Mouse (Mus musculus): Measurements from ENCODE around the gene Sirpb1c. TPM values are rescaled to one million over a fixed set of nuclear protein-coding genes. Genes with fewer than 3 reads are reported as not detected.
"Not testable (repeated sequence)": the region's sequence is repeated elsewhere in the genome, so short reads cannot be mapped to it uniquely, and the experiment has no call there.

The Sirpb1c gene
- 4.2 TPM in 1 of 2 replicates, not detected in the other for total RNA-seq (2017)

DNA sequence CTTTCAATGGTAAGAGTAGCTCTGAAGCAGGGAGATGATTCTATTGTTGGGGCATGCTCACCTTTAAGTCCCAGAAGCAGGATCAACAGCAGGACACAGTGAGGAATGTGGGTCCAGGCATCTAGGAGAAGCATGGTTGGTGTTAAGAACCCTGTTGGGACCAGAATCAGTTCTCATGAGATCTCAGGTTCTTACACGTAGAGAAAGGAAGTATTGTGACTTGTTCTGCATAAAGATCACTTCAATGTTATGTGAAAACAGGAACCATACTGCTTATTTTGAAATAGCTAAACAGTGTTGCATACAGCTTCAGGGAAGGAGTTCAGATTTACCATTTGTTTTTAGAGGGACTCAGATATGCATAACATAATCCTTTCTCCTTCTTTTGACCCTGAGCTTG, at the start of gene Sirpb1c:
TSS of gene Sirpb1c (minus strand) at position 249 of the 400 bp plus-strand sequence.
- peak in 1 of 2 experiments; percentile 56; a peak in 1 of 4 replicates for ATAC-seq (replicated peaks in 1 of 2; ENCODE audit: insufficient read depth in 1 of 2, low FRiP score in 2 of 2, low TSS enrichment in 1 of 2, low read depth in 1 of 2, poor library complexity in 2 of 2, severe bottlenecking in 2 of 2)

- ATAC-seq (replicated peaks in 1 of 2; ENCODE audit: insufficient read depth in 1 of 2, low FRiP score in 2 of 2, low TSS enrichment in 1 of 2, low read depth in 1 of 2, poor library complexity in 2 of 2, severe bottlenecking in 2 of 2): no peak
Observed at GRCm38 (mm10) chr3:15886380-15886779, 38.1 kb upstream of the Sirpb1c start.

DNA sequence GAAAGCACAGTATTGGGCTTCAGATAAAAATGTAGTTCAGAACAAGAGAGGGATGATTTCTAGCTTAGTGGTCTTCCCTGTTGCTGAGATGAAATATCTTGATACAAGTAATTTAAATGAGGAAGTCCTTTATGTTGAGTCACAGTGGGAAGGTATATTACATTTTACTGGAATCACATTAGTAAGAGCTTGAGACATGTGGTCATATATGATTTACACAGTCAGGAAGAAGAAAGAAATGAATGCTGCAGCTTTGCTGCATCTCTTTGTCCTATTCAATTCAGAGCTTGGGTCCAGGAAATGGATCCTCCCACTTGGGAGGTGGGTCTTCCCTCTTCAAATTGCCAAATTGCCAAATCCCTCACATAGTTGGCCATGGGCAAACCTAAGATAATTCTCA, 7.4 kb upstream of the Sirpb1c start:
- ATAC-seq (replicated peaks in 1 of 2; ENCODE audit: insufficient read depth in 1 of 2, low FRiP score in 2 of 2, low TSS enrichment in 1 of 2, low read depth in 1 of 2, poor library complexity in 2 of 2, severe bottlenecking in 2 of 2): peak; percentile 49 to 64; a peak in 3 of 4 replicates

GRCm38 (mm10) chr3:15849922-15850321, 1.6 kb upstream of the Sirpb1c start:
- no peak; a peak in 1 of 4 replicates for ATAC-seq (replicated peaks in 1 of 2; ENCODE audit: insufficient read depth in 1 of 2, low FRiP score in 2 of 2, low TSS enrichment in 1 of 2, low read depth in 1 of 2, poor library complexity in 2 of 2, severe bottlenecking in 2 of 2)

GRCm38 (mm10) chr3:15847332-15848047, 838 bp downstream of the Sirpb1c start:
- ATAC-seq (replicated peaks in 1 of 2; ENCODE audit: insufficient read depth in 1 of 2, low FRiP score in 2 of 2, low TSS enrichment in 1 of 2, low read depth in 1 of 2, poor library complexity in 2 of 2, severe bottlenecking in 2 of 2): no peak

DNA sequence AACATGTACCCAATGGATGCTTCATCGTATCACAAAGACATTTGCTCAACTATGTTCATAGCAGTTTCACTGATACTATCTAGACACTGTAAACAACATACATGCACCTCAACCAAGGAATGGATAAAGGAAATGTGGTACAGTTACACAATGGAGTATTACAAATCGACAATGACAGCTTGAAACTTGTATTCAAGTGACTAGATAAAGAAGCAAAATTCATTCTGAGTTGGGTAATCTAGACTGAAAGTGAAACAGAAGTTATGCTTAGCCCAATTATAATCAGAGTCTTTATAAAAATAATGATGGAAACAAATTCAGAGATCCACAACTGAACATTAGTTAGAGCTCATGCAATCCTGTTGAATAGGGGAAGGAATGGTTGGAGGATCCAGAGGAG, 74.7 kb downstream of the Sirpb1c start:
- not testable (repeated sequence) for ATAC-seq (replicated peaks in 1 of 2; ENCODE audit: insufficient read depth in 1 of 2, low FRiP score in 2 of 2, low TSS enrichment in 1 of 2, low read depth in 1 of 2, poor library complexity in 2 of 2, severe bottlenecking in 2 of 2)

Other genes with a start within 250 kb of the Sirpb1c start
- not detected in 2 replicates for gene Gm5150, start 157.9 kb upstream of the Sirpb1c start, total RNA-seq (2017)

All from hematopoietic stem cell, adult 5-6 weeks (primary cell).